Mouse (Mus musculus) splenic B cell, adult 2 months (primary cell): ENCODE results near the gene Pard3b.

Source experiments
- DNase-seq: peaks from one replicate; pipeline ENCODE4 v3.0.0-alpha.2; 2011; ENCODE audit warnings: low read depth, low spot score
- H3K27me3 ChIP-seq: 2 replicates; pipeline ENCODE4 v1.6.1; 2012; ENCODE audit warnings: mild to moderate bottlenecking, low read length, moderate library complexity, mixed read lengths; ENCODE audit not compliant: control insufficient read depth, poor library complexity, insufficient read depth, severe bottlenecking
- H3K36me3 ChIP-seq: 2 replicates; pipeline ENCODE4 v1.6.1; 2012; ENCODE audit warnings: mild to moderate bottlenecking, low read length, moderate library complexity, mixed read lengths; ENCODE audit not compliant: control insufficient read depth, poor library complexity, insufficient read depth, severe bottlenecking

Pard3b gene

GRCm38 (mm10) chr1:62465536-62465935 lies 826.9 kb downstream of the Pard3b start:
- H3K27me3 ChIP-seq = no peaks in the 10 kb centered on the region
- H3K36me3 ChIP-seq = no peaks in the 10 kb centered on the region
- DNase-seq = no peak

GRCm38 (mm10) chr1:62466544-62466943 lies 827.9 kb downstream of the Pard3b start:
- Histone ChIP-seq H3K36me3 (no peaks in the 10 kb centered on the region), H3K27me3 (no peaks in the 10 kb centered on the region)
- DNase-seq = no peak

GRCm38 (mm10) chr1:62483059-62483458 lies 844.4 kb downstream of the Pard3b start:
- H3K27me3 ChIP-seq = no peaks in the 10 kb centered on the region
- no peaks in the 10 kb centered on the region for H3K36me3 ChIP-seq
- peak; percentile 76 for DNase-seq

- no peaks in the 10 kb centered on the region for H3K36me3 ChIP-seq
- no peaks in the 10 kb centered on the region for H3K27me3 ChIP-seq
- DNase-seq = no peak
These were observed 850.2 kb downstream of the Pard3b start for GRCm38 (mm10) chr1:62488871-62489270.

GRCm38 (mm10) chr1:62499146-62499545 lies 860.5 kb downstream of the Pard3b start:
- no peak for DNase-seq
- no peaks in the 10 kb centered on the region for H3K36me3 ChIP-seq
- H3K27me3 ChIP-seq = no peaks in the 10 kb centered on the region

- no peaks in the 10 kb centered on the region for H3K27me3 ChIP-seq
- no peaks in the 10 kb centered on the region for H3K36me3 ChIP-seq
- DNase-seq = no peak
These were observed 871.9 kb downstream of the Pard3b start for GRCm38 (mm10) chr1:62510501-62510900.

- DNase-seq = no peak
- Histone ChIP-seq H3K36me3 (no peaks in the 10 kb centered on the region), H3K27me3 (no peaks in the 10 kb centered on the region)
These were observed 873.1 kb downstream of the Pard3b start for GRCm38 (mm10) chr1:62511681-62512080.

GRCm38 (mm10) chr1:62518621-62519213 lies 880.1 kb downstream of the Pard3b start:
- Histone ChIP-seq H3K36me3 (no peaks in the 10 kb centered on the region), H3K27me3 (no peaks in the 10 kb centered on the region; the same call in 1 of the 2 replicates)
- DNase-seq = no peak

GRCm38 (mm10) chr1:62521368-62521767 lies 882.7 kb downstream of the Pard3b start:
- Histone ChIP-seq H3K27me3 (no peaks in the 10 kb centered on the region; the same call in 1 of the 2 replicates), H3K36me3 (no peaks in the 10 kb centered on the region)
- DNase-seq = no peak

GRCm38 (mm10) chr1:62522761-62523160 lies 884.1 kb downstream of the Pard3b start:
- Histone ChIP-seq H3K36me3 (no peaks in the 10 kb centered on the region), H3K27me3 (no peaks in the 10 kb centered on the region; the same call in 1 of the 2 replicates)
- DNase-seq = no peak

- Histone ChIP-seq H3K27me3 (no peaks in the 10 kb centered on the region; the same call in 1 of the 2 replicates), H3K36me3 (no peaks in the 10 kb centered on the region)
- no peak for DNase-seq
These were observed 889.2 kb downstream of the Pard3b start for GRCm38 (mm10) chr1:62527788-62528187.

GRCm38 (mm10) chr1:62529941-62530340 lies 891.3 kb downstream of the Pard3b start:
- no peak for DNase-seq
- H3K36me3 ChIP-seq = no peaks in the 10 kb centered on the region
- no peaks in the 10 kb centered on the region for H3K27me3 ChIP-seq

- Histone ChIP-seq H3K27me3 (no peaks in the 10 kb centered on the region), H3K36me3 (no peaks in the 10 kb centered on the region)
- no peak for DNase-seq
These were observed 894.0 kb downstream of the Pard3b start for GRCm38 (mm10) chr1:62532426-62533126.

GRCm38 (mm10) chr1:62548953-62549352 lies 910.3 kb downstream of the Pard3b start:
- H3K36me3 ChIP-seq = no peaks in the 10 kb centered on the region
- no peaks in the 10 kb centered on the region for H3K27me3 ChIP-seq
- DNase-seq = no peak

GRCm38 (mm10) chr1:62550546-62550945 lies 911.9 kb downstream of the Pard3b start:
- H3K27me3 ChIP-seq = no peaks in the 10 kb centered on the region
- DNase-seq = no peak
- no peaks in the 10 kb centered on the region for H3K36me3 ChIP-seq
